Mouse (Mus musculus): ENCODE data around the gene Hoxd4.

Hoxd4 gene

DNA sequence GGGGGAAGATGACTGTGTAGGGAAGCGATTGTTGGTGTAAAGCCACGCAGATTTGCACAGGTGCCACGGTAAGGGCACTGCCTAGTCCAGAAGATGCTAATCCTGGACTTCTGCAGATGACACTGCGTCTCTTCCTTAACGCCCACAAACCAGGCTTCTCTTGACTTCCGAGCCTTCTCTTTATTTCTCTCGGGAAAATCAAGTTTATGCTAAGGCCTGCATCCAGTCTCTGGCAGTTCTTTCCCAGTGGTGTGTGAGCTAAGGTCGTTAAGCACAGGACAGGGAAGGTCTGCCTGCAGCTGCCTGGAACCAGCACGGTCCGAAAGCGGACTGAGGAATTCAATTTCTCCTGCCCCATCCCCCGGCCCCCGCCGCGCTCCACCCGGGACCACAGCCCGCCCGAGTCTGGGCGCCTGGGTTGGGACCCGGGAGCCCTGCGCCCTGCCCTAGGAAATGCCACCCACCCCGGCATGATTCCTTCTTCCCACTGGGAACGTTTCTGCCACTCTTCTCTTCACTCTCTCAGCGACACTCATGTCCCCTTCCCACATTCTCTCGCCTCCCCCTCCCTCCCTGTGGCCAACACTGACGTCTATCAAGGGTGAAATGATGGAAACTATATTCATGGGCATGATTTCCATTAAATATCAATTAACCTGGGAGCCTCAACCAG lies 7.9 kb upstream of the Hoxd4 start:
- in situ Hi-C loops (cut with MboI, MseI), result no loop called here

- in situ Hi-C loops (cut with MboI, MseI), result no loop called here
Measured at GRCm38 (mm10) chr2:74704393-74704998, 7.2 kb upstream of the Hoxd4 start, which contains the start of gene Hoxd8. TSS of gene Hoxd8 (plus strand) at chr2:74704615.

GRCm38 (mm10) chr2:74704999-74705466 lies 6.7 kb upstream of the Hoxd4 start:
- in situ Hi-C loops (cut with MboI, MseI), result no loop called here

DNA sequence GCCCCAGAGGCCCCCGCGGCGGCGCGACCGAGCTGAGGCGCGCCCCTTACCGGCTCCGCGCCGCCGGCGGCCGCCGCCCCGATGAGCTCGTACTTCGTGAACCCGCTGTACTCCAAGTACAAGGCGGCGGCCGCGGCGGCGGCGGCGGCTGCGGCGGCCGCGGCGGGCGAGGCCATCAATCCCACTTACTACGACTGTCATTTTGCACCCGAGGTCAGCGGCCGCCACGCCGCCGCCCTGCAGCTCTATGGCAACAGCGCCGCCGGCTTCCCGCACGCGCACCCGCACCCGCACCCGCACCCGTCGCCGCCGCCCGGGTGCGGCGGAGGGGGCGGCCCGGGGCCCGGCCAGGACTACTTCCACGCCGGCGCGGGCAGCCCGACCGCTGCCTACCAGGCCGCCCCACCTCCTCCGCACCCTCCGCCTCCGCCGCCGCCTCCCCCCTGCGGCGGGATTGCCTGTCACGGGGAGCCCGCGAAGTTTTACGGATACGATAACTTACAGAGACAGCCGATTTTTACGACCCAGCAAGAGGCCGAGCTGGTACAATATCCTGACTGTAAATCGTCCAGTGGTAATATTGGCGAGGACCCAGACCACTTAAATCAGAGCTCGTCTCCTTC lies 6.2 kb upstream of the Hoxd4 start:
- in situ Hi-C loops (cut with MboI, MseI), result no loop called here

- in situ Hi-C loops (cut with MboI, MseI), result no loop called here
Measured at GRCm38 (mm10) chr2:74706393-74706960, 5.3 kb upstream of the Hoxd4 start.

DNA sequence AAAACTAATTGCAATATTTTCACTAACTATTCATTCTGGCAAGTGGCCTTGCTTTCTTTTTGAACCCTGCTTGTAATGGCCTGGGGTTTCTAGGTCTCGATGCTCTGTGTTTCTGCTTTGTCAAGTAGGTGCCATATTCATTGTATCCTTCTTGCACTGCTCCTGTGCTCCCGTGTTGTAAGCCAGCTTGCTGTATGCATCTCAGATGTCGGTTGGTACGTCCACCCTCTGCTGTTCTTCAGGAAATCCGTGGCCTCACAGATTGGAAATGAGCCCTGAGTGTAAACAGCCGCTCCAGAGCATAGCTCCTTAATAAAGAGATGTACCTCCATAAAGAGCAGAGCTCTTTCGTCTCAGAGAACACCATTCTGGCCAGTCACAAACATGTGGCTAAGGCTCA lies 4.1 kb upstream of the Hoxd4 start:
- in situ Hi-C loops (cut with MboI, MseI), result no loop called here

DNA sequence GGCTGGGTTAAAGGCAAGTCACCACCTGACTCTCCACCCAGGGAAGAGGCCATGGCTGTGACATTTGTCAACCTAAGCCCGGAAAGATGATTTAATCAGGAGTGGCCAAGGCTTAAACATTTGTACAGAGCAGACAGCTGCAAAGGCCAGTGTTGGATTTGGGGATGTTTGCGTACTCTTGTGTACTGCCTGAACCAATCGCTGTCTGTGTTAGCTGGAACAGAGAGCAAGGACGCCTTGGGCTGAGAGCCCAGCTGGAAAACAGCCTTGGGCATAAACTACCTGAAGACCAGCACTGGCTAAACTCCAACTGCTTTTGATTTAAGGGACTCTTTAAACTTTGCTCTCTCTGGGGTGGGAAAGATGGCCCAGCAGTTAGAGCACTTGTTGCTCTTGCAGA lies 3.1 kb upstream of the Hoxd4 start:
- in situ Hi-C loops (cut with MboI, MseI), result no loop called here

DNA sequence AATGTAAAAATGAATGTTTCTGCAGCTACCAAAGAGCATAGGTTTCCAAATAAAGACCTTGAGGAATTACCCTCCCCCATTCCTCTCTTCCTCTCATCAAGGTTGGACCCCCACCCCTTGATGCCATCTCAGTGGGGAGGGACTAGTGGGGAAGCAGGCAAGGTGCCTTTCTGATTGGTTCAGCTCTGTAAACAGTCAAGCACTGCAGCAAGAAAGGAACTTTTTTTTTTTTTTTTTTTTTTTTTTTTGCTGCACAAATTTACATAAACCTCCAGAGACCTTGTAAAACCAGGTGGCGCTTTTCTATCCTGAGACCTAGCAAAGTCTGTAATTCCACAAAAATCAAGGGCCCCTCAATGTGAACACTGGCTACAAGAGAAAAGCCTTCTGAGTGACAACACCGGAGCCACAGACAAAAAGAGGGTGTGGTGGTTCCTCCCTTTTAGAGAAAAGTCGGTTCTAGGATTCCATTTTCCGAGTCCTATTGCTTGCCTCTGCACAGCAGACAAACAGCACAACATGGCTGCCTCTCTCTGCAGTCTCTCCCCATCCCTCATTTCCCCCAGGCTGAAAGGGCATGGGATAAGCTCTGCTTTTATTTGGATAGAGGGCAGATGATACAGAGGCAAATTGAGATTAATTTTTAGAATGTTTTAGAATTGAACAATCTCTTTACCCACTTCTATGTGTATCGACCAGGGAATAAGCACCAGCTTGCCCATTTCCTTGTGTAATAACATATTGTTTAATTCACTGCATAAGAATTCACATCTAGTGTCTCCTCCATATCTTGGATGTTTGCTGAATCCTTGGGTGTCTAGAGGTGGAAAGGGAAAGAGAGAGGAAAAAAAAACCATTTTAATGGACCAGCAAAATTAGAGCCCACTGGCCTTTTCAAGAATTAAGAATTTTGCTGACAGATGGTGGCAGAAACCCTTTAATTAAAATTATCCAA lies 2.0 kb upstream of the Hoxd4 start:
- in situ Hi-C loops (cut with MboI, MseI), result loop anchor here (10.0 kb wide), 1 partner anchor 115 kb away; the partner anchor contains the start of gene Mtx2

DNA sequence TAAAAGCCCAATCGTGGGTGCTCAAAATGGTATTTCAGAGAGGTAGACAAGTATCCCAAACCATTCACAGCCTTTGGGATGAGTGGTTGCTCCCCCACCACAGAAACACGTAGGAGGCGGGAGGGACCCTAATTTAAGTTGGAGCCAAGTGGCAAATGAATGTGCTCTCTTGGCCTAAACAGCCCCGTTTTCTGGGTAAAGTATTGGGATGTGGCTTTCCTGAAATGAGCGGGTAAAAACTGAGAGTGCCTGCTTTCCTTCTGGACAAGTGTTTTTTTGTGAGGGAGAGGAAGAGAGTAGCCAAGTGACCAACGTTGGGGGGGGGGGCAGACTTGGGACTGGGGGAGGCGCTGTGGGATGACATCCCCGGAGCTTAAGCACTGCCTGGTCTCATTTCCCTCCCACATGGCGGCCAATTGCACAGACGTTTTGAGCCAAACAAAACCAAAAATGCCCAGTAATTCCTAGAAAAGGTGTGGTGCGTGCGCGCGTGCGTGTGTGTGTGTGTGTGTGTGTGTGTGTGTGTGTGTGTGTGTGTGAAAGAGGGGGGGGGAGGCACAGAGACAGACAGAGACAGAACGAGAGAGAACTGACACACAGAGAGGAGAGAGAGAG lies 693 bp upstream of the Hoxd4 start:
- in situ Hi-C loops (cut with MboI, MseI), result loop anchor here (10.0 kb wide), 1 partner anchor 114 kb away; the partner anchor contains the start of gene Mtx2

- in situ Hi-C loops (cut with MboI, MseI), result loop anchor here (10.0 kb wide), 1 partner anchor 111 kb away; the partner anchor contains the start of gene Mtx2
Measured at GRCm38 (mm10) chr2:74713239-74714150, 1.8 kb downstream of the Hoxd4 start.

DNA sequence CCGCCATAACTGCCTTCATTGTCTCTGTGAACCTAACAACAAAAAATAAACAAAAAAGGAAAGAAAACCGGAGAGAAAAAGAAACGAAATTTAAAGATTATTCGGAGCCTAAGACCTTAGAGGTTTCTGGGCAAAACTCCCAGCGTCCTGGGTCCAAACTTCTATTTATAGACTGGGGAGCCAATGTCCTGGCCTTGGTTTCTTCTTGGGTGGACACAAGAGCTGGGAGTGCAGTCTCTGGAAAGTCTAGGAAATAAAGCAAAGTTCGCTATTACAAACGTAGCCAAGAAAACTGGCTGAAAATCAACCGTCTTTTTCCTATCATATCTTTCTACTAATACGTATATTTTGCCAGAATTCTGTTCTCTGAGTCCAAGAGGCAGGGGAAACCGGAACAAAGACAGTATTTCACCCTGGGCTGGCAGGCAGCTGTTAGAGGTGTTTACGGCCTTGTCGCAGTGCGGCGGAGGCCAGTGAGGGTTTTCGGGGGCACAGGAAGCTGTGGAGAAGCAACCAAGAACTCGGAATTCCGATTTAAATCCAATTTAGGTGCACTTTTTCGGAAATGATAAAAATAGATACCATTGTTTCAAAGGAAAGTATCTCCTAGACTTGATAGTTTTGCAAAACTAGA lies 2.5 kb downstream of the Hoxd4 start:
- in situ Hi-C loops (cut with MboI, MseI), result loop anchor here (10.0 kb wide), 1 partner anchor 111 kb away; the partner anchor contains the start of gene Mtx2

GRCm38 (mm10) chr2:74714881-74715280 lies 3.2 kb downstream of the Hoxd4 start:
- in situ Hi-C loops (cut with MboI, MseI), result loop anchor here (5.0 to 10.0 kb wide), 3 partner anchors 110 to 427 kb away; partner anchors contain the start of gene Mtx2

- in situ Hi-C loops (cut with MboI, MseI), result loop anchor here (5.0 to 10.0 kb wide), 3 partner anchors 109 to 427 kb away; partner anchors contain the start of gene Mtx2
Measured at GRCm38 (mm10) chr2:74715504-74716241, 3.9 kb downstream of the Hoxd4 start.

GRCm38 (mm10) chr2:74720384-74720783 lies 8.7 kb downstream of the Hoxd4 start:
- in situ Hi-C loops (cut with MboI, MseI), result no loop called here

- in situ Hi-C loops (cut with MboI, MseI), result no loop called here
Measured at GRCm38 (mm10) chr2:74720955-74721491, 9.3 kb downstream of the Hoxd4 start.

GRCm38 (mm10) chr2:74721882-74722281 lies 10.2 kb downstream of the Hoxd4 start:
- in situ Hi-C loops (cut with MboI, MseI), result no loop called here

DNA sequence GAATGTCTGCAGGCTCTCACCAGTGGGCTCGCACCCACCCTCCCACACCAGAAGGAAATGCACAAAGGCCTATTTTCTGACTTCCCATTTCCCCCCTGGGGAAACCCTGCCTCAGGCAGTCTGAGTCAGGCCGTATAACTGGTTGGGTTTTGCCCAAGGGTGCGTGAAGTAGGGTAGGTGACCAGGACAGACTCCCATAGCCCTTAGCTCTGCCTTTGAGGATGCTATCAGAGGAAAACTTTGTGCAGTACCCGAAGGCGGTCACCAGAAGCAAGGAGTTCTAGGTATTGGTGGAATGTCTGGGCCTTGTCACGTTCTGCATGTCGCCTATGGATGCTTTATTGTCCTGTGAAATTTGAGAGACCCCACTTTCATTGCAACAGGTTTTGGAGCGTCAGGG lies 11.2 kb downstream of the Hoxd4 start:
- in situ Hi-C loops (cut with MboI, MseI), result no loop called here
